In the genomic region with DNA sequence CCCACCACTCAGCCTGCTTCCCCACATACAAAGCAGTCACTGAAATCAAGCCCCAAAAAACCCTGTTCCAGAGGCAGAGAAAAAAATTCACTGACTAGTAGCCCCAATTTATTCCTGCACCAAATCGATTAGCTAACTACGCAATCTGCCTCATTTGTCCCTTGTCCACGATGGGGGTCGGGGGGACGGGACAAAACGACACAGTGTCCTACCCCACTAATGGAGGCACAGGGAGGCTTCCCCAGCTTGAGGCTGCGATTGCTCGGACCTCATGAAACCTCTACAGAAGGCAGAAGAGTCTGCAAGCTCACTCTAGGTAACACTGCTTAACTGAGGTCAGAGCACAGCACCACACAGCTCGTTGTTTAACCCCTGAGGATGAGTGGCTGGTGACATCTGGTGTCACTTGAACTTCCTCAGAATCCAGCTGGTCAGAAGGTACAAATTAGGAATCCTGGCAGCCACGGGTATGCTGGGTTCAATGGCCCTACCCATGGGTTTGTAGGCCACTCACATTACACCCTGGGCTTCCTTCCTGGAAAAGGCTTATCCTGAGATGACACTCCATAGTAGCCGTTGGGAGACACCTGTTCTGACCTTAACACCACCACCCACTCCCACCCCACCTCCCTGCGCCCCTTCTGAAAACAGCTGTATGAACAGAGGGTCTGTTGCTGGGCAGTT, we compare ENCODE assay signal across 9 mouse cellular contexts. TPM values are rescaled to one million over a fixed set of nuclear protein-coding genes. Genes with fewer than 3 reads are reported as not detected.
DNase-seq lines count a peak whose midpoint lies in the region; ATAC-seq and TF ChIP-seq lines count a peak whose summit lies in the region.
"Had no signal": no experiment of that assay in that cellular context is flagged by ENCODE, and none has a peak within 500 bp of the region (broad histone marks: within the 10 kb centered on the region; RNA-seq: fewer than 3 reads in every experiment).

No protein-coding gene starts in this region.

- no peak for TF ChIP-seq CTCF in midbrain, postnatal 0 days (IDR thresholded peaks at IDR 0.05)

- 70% methylated on average over 12 of the region's 12 CpGs for WGBS in kidney, embryonic 16.5 days
- 77% methylated on average over 12 of the region's 12 CpGs for WGBS in forebrain, embryonic 11.5 days
- 69% methylated on average over 12 of the region's 12 CpGs for WGBS in intestine, embryonic 14.5 days
- WGBS in midbrain, postnatal 0 days: 80% methylated on average over 12 of the region's 12 CpGs

- H3K4me2 ChIP-seq in kidney, embryonic 16.5 days (replicated peaks; ENCODE audit: low read depth, low read length): peak overlapping the region; percentile 97
- H3K4me2 ChIP-seq in forebrain, embryonic 11.5 days (ENCODE audit: low read depth, low read length, severe bottlenecking): peak overlapping the region; percentile 8; the same call in 1 of the 2 replicates
- H3K4me2 ChIP-seq in intestine, embryonic 14.5 days (ENCODE audit: low read length): peak overlapping the region; percentile 99; the same call in 1 of the 2 replicates
- H3K4me2 ChIP-seq in midbrain, postnatal 0 days (ENCODE audit: low read depth, low read length, poor library complexity, severe bottlenecking): peak overlapping the region; percentile 92

- peak overlapping the region; percentile 70 for H3K4me3 ChIP-seq in kidney, embryonic 16.5 days (ENCODE audit: low read length)
- 0 out of 2 replicates have a peak overlapping the region, but pooled peaks have one; percentile 59 for H3K4me3 ChIP-seq in forebrain, embryonic 11.5 days (ENCODE audit: low read depth, low read length)
- H3K4me3 ChIP-seq in intestine, embryonic 14.5 days (ENCODE audit: low read depth, low read length): no peak overlapping the region
- H3K4me3 ChIP-seq in midbrain, postnatal 0 days (ENCODE audit: low read depth, low read length): peak overlapping the region; percentile 75; the same call in 1 of the 2 replicates

- no peak overlapping the region for H3K27ac ChIP-seq in kidney, embryonic 16.5 days (ENCODE audit: low read length)
- H3K27ac ChIP-seq in forebrain, embryonic 11.5 days (ENCODE audit: low read depth, low read length): no peak overlapping the region
- no peak overlapping the region for H3K27ac ChIP-seq in intestine, embryonic 14.5 days (ENCODE audit: low read depth)
- H3K27ac ChIP-seq in midbrain, postnatal 0 days (ENCODE audit: low read depth, low read length): no peak overlapping the region

- H3K4me1 ChIP-seq in kidney, embryonic 16.5 days (ENCODE audit: insufficient read depth, low read length): 0 out of 2 replicates have a peak, but pooled peaks cover 4% of the 10 kb centered on the region
- peaks cover 7% of the 10 kb centered on the region; the same call in 1 of the 2 replicates for H3K4me1 ChIP-seq in forebrain, embryonic 11.5 days (replicated peaks; ENCODE audit: control insufficient read depth, insufficient read depth, low read length)
- H3K4me1 ChIP-seq in intestine, embryonic 14.5 days (replicated peaks; ENCODE audit: control insufficient read depth, insufficient read depth, low read length): no peaks in the 10 kb centered on the region
- H3K4me1 ChIP-seq in midbrain, postnatal 0 days (ENCODE audit: insufficient read depth, low read length): peaks cover 22% of the 10 kb centered on the region

- peaks cover 32% of the 10 kb centered on the region for H3K27me3 ChIP-seq in kidney, embryonic 16.5 days (ENCODE audit: insufficient read depth, low read length)
- peaks cover 28% of the 10 kb centered on the region for H3K27me3 ChIP-seq in forebrain, embryonic 11.5 days (ENCODE audit: control insufficient read depth, insufficient read depth, low read length)
- peaks cover 33% of the 10 kb centered on the region for H3K27me3 ChIP-seq in intestine, embryonic 14.5 days (replicated peaks; ENCODE audit: control insufficient read depth, insufficient read depth, low read length)
- H3K27me3 ChIP-seq in midbrain, postnatal 0 days (ENCODE audit: insufficient read depth, low read length): no peaks in the 10 kb centered on the region; the same call in 1 of the 2 replicates

- no peak for DNase-seq in kidney, adult 18-20 months
- no peak for DNase-seq in forebrain, embryonic 11.5 days (ENCODE audit: low spot score)
- DNase-seq in intestine, embryonic 14.5 days (ENCODE audit: low spot score): no peak
- DNase-seq in midbrain, postnatal 0 days (ENCODE audit: low spot score): no peak
- no peak for DNase-seq in ovary, postnatal 36 days (ENCODE audit: low spot score)
- no peak for DNase-seq in embryo, embryonic 11 days
- no peak for DNase-seq in kidney, postnatal 4 days

- no peak overlapping the region for H3K9ac ChIP-seq in kidney, embryonic 16.5 days (replicated peaks; ENCODE audit: low read length)
- H3K9ac ChIP-seq in forebrain, embryonic 11.5 days (ENCODE audit: low read length): no peak overlapping the region; the same call in 1 of the 2 replicates
- H3K9ac ChIP-seq in intestine, embryonic 14.5 days (ENCODE audit: low read length): no peak overlapping the region
- no peak overlapping the region for H3K9ac ChIP-seq in midbrain, postnatal 0 days (replicated peaks; ENCODE audit: low read length, poor library complexity, severe bottlenecking)

- no peaks in the 10 kb centered on the region for H3K36me3 ChIP-seq in kidney, embryonic 16.5 days (ENCODE audit: insufficient read depth, low read length)
- no peaks in the 10 kb centered on the region for H3K36me3 ChIP-seq in forebrain, embryonic 11.5 days (ENCODE audit: control insufficient read depth, insufficient read depth, low read length)
- no peaks in the 10 kb centered on the region for H3K36me3 ChIP-seq in intestine, embryonic 14.5 days (ENCODE audit: control insufficient read depth, insufficient read depth, low read length)
- no peaks in the 10 kb centered on the region for H3K36me3 ChIP-seq in midbrain, postnatal 0 days (ENCODE audit: insufficient read depth, low read length)
- H3K36me3 ChIP-seq: G1E had no signal

- no peak for ATAC-seq in kidney, embryonic 16.5 days (ENCODE audit: low FRiP score, low TSS enrichment)
- ATAC-seq in forebrain, embryonic 11.5 days (replicated peaks; ENCODE audit: low FRiP score): 0 out of 2 replicates have a peak, but pooled peaks have one; percentile 23
- peak; percentile 9; the same call in 1 of the 2 replicates for ATAC-seq in intestine, embryonic 14.5 days (replicated peaks; ENCODE audit: low FRiP score, low TSS enrichment, low read depth)
- ATAC-seq in midbrain, postnatal 0 days (ENCODE audit: low FRiP score): no peak

- no peaks in the 10 kb centered on the region for H3K9me3 ChIP-seq in kidney, embryonic 16.5 days (ENCODE audit: low read length)
- no peaks in the 10 kb centered on the region for H3K9me3 ChIP-seq in forebrain, embryonic 11.5 days (ENCODE audit: control insufficient read depth, low read length)
- H3K9me3 ChIP-seq in intestine, embryonic 14.5 days (ENCODE audit: control insufficient read depth, low read length): no peaks in the 10 kb centered on the region
- H3K9me3 ChIP-seq in midbrain, postnatal 0 days (ENCODE audit: low read length): no peaks in the 10 kb centered on the region

RNA-seq across cellular contexts. Expression of gene Rftn1, which starts 1.7 kb away (rescaled TPM):
- 12.5 and 13.9 TPM in 2 replicates for polyA plus RNA-seq in kidney, embryonic 16.5 days (2015; fragmentation: Nextera tagmentation; extraction: Ambion mirVana)
- polyA plus RNA-seq in forebrain, embryonic 11.5 days (2014; fragmentation: Nextera tagmentation; extraction: Ambion mirVana): 11.6 and 12.9 TPM in 2 replicates
- polyA plus RNA-seq in intestine, embryonic 14.5 days (2014; fragmentation: Nextera tagmentation; extraction: Ambion mirVana): 9.7 and 11.0 TPM in 2 replicates
- 44.3 and 46.4 TPM in 2 replicates for total RNA-seq in midbrain, postnatal 0 days (2014; rRNA removed)
- polyA plus RNA-seq in midbrain, postnatal 0 days (2015; fragmentation: Nextera tagmentation; extraction: Ambion mirVana): 23.8 and 28.2 TPM in 2 replicates
- total RNA-seq: G1E had no signal
- polyA plus RNA-seq: G1E had no signal

Comparison
In these comparisons a context has a peak if more than half of its experiments do, and no peak if none do; other contexts are left out.
1. ATAC-seq: peak in forebrain, embryonic 11.5 days (single experiment) and intestine, embryonic 14.5 days (single experiment); none in kidney, embryonic 16.5 days (single experiment) and midbrain, postnatal 0 days (single experiment).
2. H3K4me2 ChIP-seq: peak in every context shown above with its lines; median percentile 99 in intestine, embryonic 14.5 days; 97 in kidney, embryonic 16.5 days; 92 in midbrain, postnatal 0 days; 8 in forebrain, embryonic 11.5 days.